Mouse (Mus musculus) heart, postnatal 36 days (tissue): ENCODE results near the gene Olfr139. TPM values are rescaled to one million over a fixed set of nuclear protein-coding genes. Genes with fewer than 3 reads are reported as not detected.

Source experiments
- DNase-seq, 2 experiments: peaks; one replicate each; pipeline ENCODE4 v3.0.0; 2021 to 2022
- intact Hi-C: fragments of 180-260 bp; cut with DNase I; formaldehyde crosslinking; loops from one replicate; pipeline ENCODE4 v1.15.1; 2025
- total RNA-seq, 2 experiments: library from RNA; stranded (reverse); gene quantifications; 2 replicates each; pipeline ENCODE4 v1.2.3; 2021

Olfr139 gene
- total RNA-seq, result not detected

- intact Hi-C loops, result no loop called here
Observed at GRCm38 (mm10) chr11:74056451-74056850, at the start of gene Olfr139, which contains the start of gene Olfr399. TSS of gene Olfr139 (minus strand) at chr11:74056551. TSS of gene Olfr399 (minus strand) at chr11:74056615.

GRCm38 (mm10) chr11:74105066-74105465, 48.7 kb upstream of the Olfr139 start:
- intact Hi-C loops, result no loop called here
- DNase-seq, result no peak

More at GRCm38 (mm10) chr11:74056451-74056850, at the start of gene Olfr139, which contains the start of gene Olfr399:
- DNase-seq, result no peak

- DNase-seq, result no peak
- intact Hi-C loops, result no loop called here
Observed at GRCm38 (mm10) chr11:74101507-74101906, 45.2 kb upstream of the Olfr139 start.

GRCm38 (mm10) chr11:74100724-74101123, 44.4 kb upstream of the Olfr139 start:
- DNase-seq, result no peak
- intact Hi-C loops, result no loop called here

- DNase-seq, result no peak
- intact Hi-C loops, result no loop called here
Observed at GRCm38 (mm10) chr11:74069655-74070054, 13.3 kb upstream of the Olfr139 start, which contains the start of gene Zfp616. TSS of gene Zfp616 (plus strand) at chr11:74069955.

- intact Hi-C loops, result no loop called here
- no peak for DNase-seq
Observed at GRCm38 (mm10) chr11:74051347-74051746, 5.0 kb downstream of the Olfr139 start.

Other genes with a start within 250 kb of the Olfr139 start
- gene Olfr392, start 239.5 kb downstream of the Olfr139 start, total RNA-seq, result not detected
- not detected for gene Olfr393, start 205.1 kb downstream of the Olfr139 start, total RNA-seq
- not detected for gene Olfr394, start 165.8 kb downstream of the Olfr139 start, total RNA-seq
- not detected for gene Olfr395, start 147.3 kb downstream of the Olfr139 start, total RNA-seq
- not detected for gene Olfr23, start 119.9 kb downstream of the Olfr139 start, total RNA-seq
- not detected for gene Olfr397, start 95.7 kb downstream of the Olfr139 start, total RNA-seq
- gene Olfr398, start 66.1 kb downstream of the Olfr139 start, total RNA-seq, result not detected
- not detected for gene Olfr399, start 64 bp upstream of the Olfr139 start, total RNA-seq
- gene Zfp616, start 13.4 kb upstream of the Olfr139 start, total RNA-seq, result not detected
- not detected for gene Olfr401, start 57.2 kb upstream of the Olfr139 start, total RNA-seq
- gene Olfr402, start 97.0 kb upstream of the Olfr139 start, total RNA-seq, result not detected
- not detected for gene Olfr403, start 129.7 kb upstream of the Olfr139 start, total RNA-seq
- not detected for gene Olfr43, start 154.8 kb upstream of the Olfr139 start, total RNA-seq
- gene Olfr406, start 203.3 kb upstream of the Olfr139 start, total RNA-seq, result not detected
- not detected for gene Olfr59, start 227.2 kb upstream of the Olfr139 start, total RNA-seq